Comparison of ENCODE assay signal across 7 mouse cellular contexts in the genomic region with DNA sequence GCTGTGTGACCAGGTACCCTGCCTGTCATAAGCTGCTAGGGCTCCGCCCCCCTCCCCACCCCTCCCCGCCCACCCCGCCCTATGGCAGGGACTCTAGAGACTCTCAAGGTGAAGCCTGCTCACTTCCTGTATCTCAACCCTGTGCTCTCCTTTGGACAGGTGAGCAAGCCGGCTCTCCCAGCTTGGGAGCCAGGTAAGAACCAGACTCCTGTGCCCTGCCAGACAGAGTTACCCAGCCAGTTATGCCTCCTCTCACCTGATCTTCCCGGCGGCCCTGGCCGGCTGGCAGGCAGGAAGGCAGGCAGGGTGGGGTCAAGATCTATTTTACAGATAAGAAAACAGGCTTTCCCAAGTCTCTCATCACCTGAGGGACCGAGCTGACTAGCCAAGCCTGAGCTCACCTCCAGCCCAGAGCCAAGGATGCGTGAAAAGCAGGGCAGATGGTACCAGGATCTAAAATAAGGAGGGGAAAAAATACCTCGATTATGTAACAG. TPM values are rescaled to one million over a fixed set of nuclear protein-coding genes. Genes with fewer than 3 reads are reported as not detected.
DNase-seq lines count a peak whose midpoint lies in the region; ATAC-seq and TF ChIP-seq lines count a peak whose summit lies in the region.

No protein-coding gene starts in this region.

- peak overlapping the region; percentile 31 for H3K4me3 ChIP-seq in testis, adult 2 months (ENCODE audit: control insufficient read depth, low read depth, low read length)
- no peak overlapping the region for H3K4me3 ChIP-seq in hindbrain, postnatal 0 days (ENCODE audit: low read length)
- no peak overlapping the region for H3K4me3 ChIP-seq in liver, embryonic 12.5 days

- H3K4me1 ChIP-seq in testis, adult 2 months (ENCODE audit: control insufficient read depth, insufficient read depth, low read length): peaks cover 2% of the 10 kb centered on the region
- H3K4me1 ChIP-seq in hindbrain, postnatal 0 days (ENCODE audit: insufficient read depth, low read length): no peaks in the 10 kb centered on the region
- H3K4me1 ChIP-seq in liver, embryonic 12.5 days: peaks cover 40% of the 10 kb centered on the region

- no peaks in the 10 kb centered on the region for H3K27me3 ChIP-seq in testis, adult 2 months (ENCODE audit: control insufficient read depth, insufficient read depth, low read length)
- H3K27me3 ChIP-seq in hindbrain, postnatal 0 days (ENCODE audit: insufficient read depth, low read length): no peaks in the 10 kb centered on the region
- H3K27me3 ChIP-seq in liver, embryonic 12.5 days (replicated peaks): peaks cover 29% of the 10 kb centered on the region

- H3K36me3 ChIP-seq in testis, adult 2 months (ENCODE audit: control insufficient read depth, insufficient read depth, low read length): no peaks in the 10 kb centered on the region
- H3K36me3 ChIP-seq in hindbrain, postnatal 0 days (ENCODE audit: insufficient read depth, low read length): peaks cover 19% of the 10 kb centered on the region; the same call in 1 of the 2 replicates
- H3K36me3 ChIP-seq in liver, embryonic 12.5 days: peaks cover 9% of the 10 kb centered on the region

- peak; percentile 24; the same call in 1 of the 2 replicates for ATAC-seq in hindbrain, postnatal 0 days
- ATAC-seq in liver, embryonic 12.5 days: no peak
- ATAC-seq in megakaryocyte, adult 5-6 weeks (ENCODE audit: poor library complexity, severe bottlenecking): no peak

- no peak for DNase-seq in testis, postnatal 10 days (ENCODE audit: low spot score)
- no peak for DNase-seq in hindbrain, postnatal 0 days (ENCODE audit: low spot score)
- DNase-seq in urinary bladder, adult 2 months (ENCODE audit: low spot score): peak; percentile 56
- no peak for DNase-seq in adrenal gland, adult 8-10 months

- no peaks in the 10 kb centered on the region for H3K9me3 ChIP-seq in hindbrain, postnatal 0 days (ENCODE audit: low read length)
- H3K9me3 ChIP-seq in liver, embryonic 12.5 days (replicated peaks): no peaks in the 10 kb centered on the region

- H3K9ac ChIP-seq in hindbrain, postnatal 0 days (replicated peaks; ENCODE audit: low read length): no peak overlapping the region
- H3K9ac ChIP-seq in liver, embryonic 12.5 days: 0 out of 2 replicates have a peak overlapping the region, but pooled peaks have one; percentile 28

- no peak overlapping the region for H3K4me2 ChIP-seq in hindbrain, postnatal 0 days (ENCODE audit: low read depth, low read length)
- peak overlapping the region; percentile 31; the same call in 1 of the 2 replicates for H3K4me2 ChIP-seq in liver, embryonic 12.5 days

- H3K27ac ChIP-seq in testis, adult 2 months (ENCODE audit: control insufficient read depth, insufficient read depth, low read depth, low read length): no peak overlapping the region
- no peak overlapping the region for H3K27ac ChIP-seq in hindbrain, postnatal 0 days
- H3K27ac ChIP-seq in liver, embryonic 12.5 days: no peak overlapping the region

- 39% methylated on average over 10 of the region's 10 CpGs for WGBS in hindbrain, postnatal 0 days
- 32% methylated on average over 10 of the region's 10 CpGs for WGBS in liver, embryonic 12.5 days (ENCODE audit: insufficient replicate concordance)

- no peak for TF ChIP-seq CTCF in testis, adult 2 months (IDR thresholded peaks at IDR 0.05; ENCODE audit: control insufficient read depth, insufficient read depth, insufficient replicate concordance, low read depth, low read length)
- TF ChIP-seq CTCF in hindbrain, postnatal 0 days (IDR thresholded peaks at IDR 0.05; ENCODE audit: low read depth): no peak

- no peak for TF ChIP-seq POLR2A in testis, adult 2 months (IDR thresholded peaks at IDR 0.05; ENCODE audit: control insufficient read depth, low read depth, low read length)

RNA-seq across cellular contexts. Expression of a gene that starts 37.9 kb away (rescaled TPM):
- polyA plus RNA-seq in testis, adult 2 months (2012; rRNA removed): 8.9 and 11.0 TPM in 2 replicates
- total RNA-seq in hindbrain, postnatal 0 days (2014; rRNA removed): 102 and 108 TPM in 2 replicates
- 134 and 137 TPM in 2 replicates for polyA plus RNA-seq in hindbrain, postnatal 0 days (2015; fragmentation: Nextera tagmentation; extraction: Ambion mirVana)
- 45.8 and 46.6 TPM in 2 replicates for polyA plus RNA-seq in liver, embryonic 12.5 days (2016; fragmentation: Nextera tagmentation; extraction: Ambion mirVana)
- polyA plus RNA-seq in urinary bladder, adult 2 months (2012; rRNA removed): 170 and 177 TPM in 2 replicates
- total RNA-seq in adrenal gland, adult 8-10 months (2022): 10 to 100 TPM in 2 of 4 experiments, 1 to 10 TPM in 2; 7.6 to 24.2 (median 15.5) TPM
- 0.16 and 0.56 TPM in 2 replicates for total RNA-seq in megakaryocyte, adult 5-6 weeks (2015)
- total RNA-seq in megakaryocyte, adult 5-6 weeks (2017): 1.5 and 3.2 TPM in 2 replicates
